Mouse (Mus musculus): ENCODE measurements around the gene 6430571L13Rik. TPM values are rescaled to one million over a fixed set of nuclear protein-coding genes. Genes with fewer than 3 reads are reported as not detected.
"Not testable (repeated sequence)": the region's sequence is repeated elsewhere in the genome, so short reads cannot be mapped to it uniquely, and the experiment has no call there.

6430571L13Rik gene
- polyA plus RNA-seq, 1 experiment from 2014 or later: 4.7 TPM

DNA sequence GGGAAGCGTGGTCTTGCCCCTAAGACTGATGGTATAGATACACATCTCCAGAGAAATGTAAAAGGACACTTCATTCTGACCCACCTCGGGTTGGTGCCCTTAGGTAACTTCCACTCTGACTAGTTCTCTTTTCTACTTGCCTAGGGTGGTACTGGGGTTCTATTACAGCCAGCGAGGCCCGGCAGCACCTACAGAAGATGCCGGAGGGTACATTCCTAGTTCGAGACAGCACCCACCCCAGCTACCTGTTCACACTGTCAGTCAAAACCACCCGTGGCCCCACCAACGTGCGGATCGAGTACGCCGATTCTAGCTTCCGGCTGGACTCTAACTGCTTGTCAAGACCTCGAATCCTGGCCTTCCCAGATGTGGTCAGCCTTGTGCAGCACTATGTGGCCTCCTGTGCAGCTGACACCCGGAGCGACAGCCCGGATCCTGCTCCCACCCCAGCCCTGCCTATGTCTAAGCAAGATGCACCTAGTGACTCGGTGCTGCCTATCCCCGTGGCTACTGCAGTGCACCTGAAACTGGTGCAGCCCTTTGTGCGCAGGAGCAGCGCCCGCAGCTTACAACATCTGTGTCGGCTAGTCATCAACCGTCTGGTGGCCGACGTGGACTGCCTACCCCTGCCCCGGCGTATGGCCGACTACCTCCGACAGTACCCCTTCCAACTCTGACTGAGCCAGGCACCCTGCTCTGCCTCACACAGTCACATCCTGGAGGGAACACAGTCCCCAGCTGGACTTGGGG, 40.0 kb upstream of the 6430571L13Rik start:
- Histone ChIP-seq H3K27me3 (peaks cover 5% of the 10 kb centered on the region; the same call in 1 of the 2 replicates), H3K4me2 (replicated peaks) (no peak overlapping the region), H3K4me3 (no peak overlapping the region), H3K9ac (no peak overlapping the region), H3K27ac (no peak overlapping the region), H3K4me1 (peaks cover 15% of the 10 kb centered on the region), H3K9me3 (replicated peaks) (no peaks in the 10 kb centered on the region), H3K36me3 (peaks cover 8% of the 10 kb centered on the region)
- no peak for ATAC-seq (ENCODE audit: low FRiP score)
- 92% methylated on average over 30 of the region's 30 CpGs for WGBS

DNA sequence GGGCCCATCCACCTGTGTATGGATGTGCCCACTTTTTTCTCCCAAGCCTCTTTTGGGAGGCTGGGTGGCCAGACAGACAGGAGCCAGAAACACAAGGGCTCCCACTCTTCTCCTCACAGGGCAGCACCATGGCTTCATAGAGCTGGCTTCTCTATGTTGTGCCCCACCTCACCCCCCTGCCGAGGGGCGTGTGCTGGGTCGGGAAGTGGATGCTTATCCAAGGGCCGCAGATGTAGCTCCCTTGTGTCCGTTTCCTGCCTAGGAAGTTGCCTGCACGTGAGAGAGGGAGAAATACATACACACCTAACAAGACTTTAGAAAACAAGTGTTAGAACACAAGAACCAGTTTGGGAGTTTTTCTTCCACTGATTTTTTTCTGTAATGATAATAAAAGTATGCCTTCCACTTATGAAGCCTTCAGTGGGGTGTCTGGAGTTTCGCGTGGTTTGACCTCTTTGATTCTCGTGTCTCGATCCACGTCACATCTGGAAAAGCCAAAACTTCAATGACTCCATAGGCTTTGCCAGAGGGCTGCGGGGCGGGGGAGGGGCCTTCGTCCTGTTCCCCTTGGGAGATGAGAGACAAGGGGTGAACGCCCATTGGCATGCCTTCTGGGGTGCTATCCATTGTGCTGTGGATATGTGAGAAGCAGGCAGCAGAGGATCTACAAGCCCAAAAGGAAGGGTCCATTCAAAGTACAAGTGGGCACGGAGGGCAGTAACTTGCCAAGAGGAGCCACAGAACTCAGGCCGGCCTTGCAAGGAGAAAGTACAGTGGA, 38.7 kb upstream of the 6430571L13Rik start:
- H3K27ac ChIP-seq: no peak overlapping the region
- 85% methylated on average over 17 of the region's 17 CpGs for WGBS
- H3K9ac ChIP-seq: no peak overlapping the region
- peaks cover 12% of the 10 kb centered on the region for H3K4me1 ChIP-seq
- H3K4me2 ChIP-seq (replicated peaks): no peak overlapping the region
- H3K4me3 ChIP-seq: no peak overlapping the region
- ATAC-seq (ENCODE audit: low FRiP score): no peak
- H3K27me3 ChIP-seq: no peaks in the 10 kb centered on the region
- H3K36me3 ChIP-seq: peaks cover 8% of the 10 kb centered on the region
- H3K9me3 ChIP-seq (replicated peaks): no peaks in the 10 kb centered on the region

- H3K9me3 ChIP-seq (replicated peaks): no peaks in the 10 kb centered on the region
- no peaks in the 10 kb centered on the region for H3K27me3 ChIP-seq
- no peak overlapping the region for H3K4me2 ChIP-seq (replicated peaks)
- peaks cover 5% of the 10 kb centered on the region for H3K4me1 ChIP-seq
- H3K9ac ChIP-seq: no peak overlapping the region
- H3K36me3 ChIP-seq: peaks cover 8% of the 10 kb centered on the region
- ATAC-seq (ENCODE audit: low FRiP score): no peak
- H3K27ac ChIP-seq: no peak overlapping the region
- H3K4me3 ChIP-seq: no peak overlapping the region
- 82% methylated on average over 7 of the region's 7 CpGs for WGBS
Measured at GRCm38 (mm10) chr9:107302592-107302991, 37.8 kb upstream of the 6430571L13Rik start.

DNA sequence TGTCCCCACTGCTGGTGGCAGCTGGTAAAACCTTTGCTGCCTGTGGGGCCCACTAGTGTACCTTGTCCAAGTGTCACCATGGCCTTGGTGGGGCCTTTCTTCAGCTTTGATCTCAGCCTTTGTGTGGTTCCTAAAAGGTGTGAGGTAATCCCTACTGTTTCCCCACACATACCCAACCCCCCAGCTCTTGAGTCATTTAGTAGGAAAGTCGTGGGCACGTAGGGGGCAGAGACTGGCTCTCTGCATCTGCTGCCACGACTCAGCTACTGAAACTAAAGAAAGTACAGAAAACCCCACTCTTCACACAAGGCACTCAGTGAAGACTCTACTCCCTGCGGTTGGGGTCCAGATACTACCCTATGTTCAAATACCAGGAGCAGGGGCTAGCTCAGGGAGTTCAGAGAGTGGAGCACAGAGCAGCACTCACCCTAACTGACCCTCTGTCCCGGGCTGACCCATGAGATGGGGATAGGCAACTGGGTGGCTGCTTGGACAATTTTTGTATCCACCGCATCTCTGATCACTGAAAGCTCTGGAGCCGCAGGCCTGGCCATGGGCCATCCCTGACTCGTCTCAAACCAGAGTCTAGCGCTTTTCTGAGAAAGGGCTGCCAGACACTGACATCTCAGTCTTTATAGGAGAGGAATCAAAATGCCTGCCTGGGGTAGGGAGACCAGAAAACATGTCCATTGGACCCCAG, 37.1 kb upstream of the 6430571L13Rik start:
- ATAC-seq (ENCODE audit: low FRiP score): no peak
- H3K27me3 ChIP-seq: no peaks in the 10 kb centered on the region
- no peak overlapping the region for H3K27ac ChIP-seq
- H3K4me2 ChIP-seq (replicated peaks): no peak overlapping the region
- no peak overlapping the region for H3K9ac ChIP-seq
- H3K36me3 ChIP-seq: peaks cover 8% of the 10 kb centered on the region
- no peaks in the 10 kb centered on the region for H3K4me1 ChIP-seq
- 85% methylated on average over 9 of the region's 9 CpGs for WGBS
- no peaks in the 10 kb centered on the region for H3K9me3 ChIP-seq (replicated peaks)
- no peak overlapping the region for H3K4me3 ChIP-seq

DNA sequence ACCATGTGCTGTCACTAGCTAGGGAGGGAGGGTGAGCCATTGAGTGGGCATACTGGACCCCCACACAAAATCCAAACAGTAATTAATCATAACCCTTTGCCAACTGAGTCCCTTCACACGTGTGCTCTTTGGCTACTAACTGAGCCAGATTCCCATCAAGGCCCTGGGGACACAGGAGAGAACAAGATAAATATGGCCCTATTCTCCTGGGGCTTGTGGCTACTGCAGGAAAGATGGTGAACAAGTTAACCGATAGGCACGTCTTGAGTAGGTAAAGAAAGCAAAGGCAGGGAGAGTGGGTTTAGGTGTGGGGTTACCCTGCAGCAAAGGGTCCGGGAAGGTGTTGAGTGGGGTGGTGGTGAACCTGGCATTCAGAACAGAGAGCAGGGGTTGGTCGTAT, 36.5 kb upstream of the 6430571L13Rik start:
- 70% methylated on average over 5 of the region's 5 CpGs for WGBS
- Histone ChIP-seq H3K4me3 (no peak overlapping the region), H3K27ac (no peak overlapping the region), H3K4me2 (replicated peaks) (no peak overlapping the region), H3K4me1 (no peaks in the 10 kb centered on the region), H3K27me3 (no peaks in the 10 kb centered on the region), H3K9ac (no peak overlapping the region), H3K36me3 (peaks cover 8% of the 10 kb centered on the region), H3K9me3 (replicated peaks) (no peaks in the 10 kb centered on the region)
- ATAC-seq (ENCODE audit: low FRiP score): no peak

DNA sequence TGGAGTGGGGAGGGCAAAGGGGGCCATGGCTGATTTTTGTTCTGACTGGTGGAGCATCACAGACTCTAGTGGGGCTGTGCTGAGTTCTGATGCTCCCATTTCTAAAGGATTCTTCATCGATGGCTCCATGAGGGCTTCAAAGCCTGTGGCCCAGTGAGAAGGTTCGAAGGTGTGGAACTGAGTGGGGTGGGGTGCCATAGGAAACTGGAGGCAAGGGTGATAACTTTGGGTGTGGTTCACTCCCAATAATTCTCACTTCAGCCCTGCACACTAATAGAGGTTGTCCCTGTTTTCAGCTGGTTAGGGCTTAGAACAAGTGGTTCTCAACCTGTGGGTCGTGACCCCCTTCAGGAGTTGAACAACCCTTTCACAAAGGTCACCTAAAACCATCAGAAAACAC, 36.0 kb upstream of the 6430571L13Rik start:
- ATAC-seq (ENCODE audit: low FRiP score): no peak
- H3K4me2 ChIP-seq (replicated peaks): no peak overlapping the region
- no peaks in the 10 kb centered on the region for H3K9me3 ChIP-seq (replicated peaks)
- no peak overlapping the region for H3K9ac ChIP-seq
- 96% methylated on average over 3 of the region's 3 CpGs for WGBS
- H3K36me3 ChIP-seq: peaks cover 8% of the 10 kb centered on the region
- no peak overlapping the region for H3K4me3 ChIP-seq
- no peaks in the 10 kb centered on the region for H3K27me3 ChIP-seq
- no peaks in the 10 kb centered on the region for H3K4me1 ChIP-seq
- H3K27ac ChIP-seq: no peak overlapping the region

- H3K4me1 ChIP-seq: no peaks in the 10 kb centered on the region
- no peak overlapping the region for H3K9ac ChIP-seq
- 85% methylated on average over 4 of the region's 4 CpGs for WGBS
- no peaks in the 10 kb centered on the region for H3K9me3 ChIP-seq (replicated peaks)
- no peak overlapping the region for H3K27ac ChIP-seq
- H3K36me3 ChIP-seq: peaks cover 8% of the 10 kb centered on the region
- no peak for ATAC-seq (ENCODE audit: low FRiP score)
- H3K4me3 ChIP-seq: no peak overlapping the region
- no peaks in the 10 kb centered on the region for H3K27me3 ChIP-seq
- H3K4me2 ChIP-seq (replicated peaks): no peak overlapping the region
Measured at GRCm38 (mm10) chr9:107305012-107305411, 35.4 kb upstream of the 6430571L13Rik start.

DNA sequence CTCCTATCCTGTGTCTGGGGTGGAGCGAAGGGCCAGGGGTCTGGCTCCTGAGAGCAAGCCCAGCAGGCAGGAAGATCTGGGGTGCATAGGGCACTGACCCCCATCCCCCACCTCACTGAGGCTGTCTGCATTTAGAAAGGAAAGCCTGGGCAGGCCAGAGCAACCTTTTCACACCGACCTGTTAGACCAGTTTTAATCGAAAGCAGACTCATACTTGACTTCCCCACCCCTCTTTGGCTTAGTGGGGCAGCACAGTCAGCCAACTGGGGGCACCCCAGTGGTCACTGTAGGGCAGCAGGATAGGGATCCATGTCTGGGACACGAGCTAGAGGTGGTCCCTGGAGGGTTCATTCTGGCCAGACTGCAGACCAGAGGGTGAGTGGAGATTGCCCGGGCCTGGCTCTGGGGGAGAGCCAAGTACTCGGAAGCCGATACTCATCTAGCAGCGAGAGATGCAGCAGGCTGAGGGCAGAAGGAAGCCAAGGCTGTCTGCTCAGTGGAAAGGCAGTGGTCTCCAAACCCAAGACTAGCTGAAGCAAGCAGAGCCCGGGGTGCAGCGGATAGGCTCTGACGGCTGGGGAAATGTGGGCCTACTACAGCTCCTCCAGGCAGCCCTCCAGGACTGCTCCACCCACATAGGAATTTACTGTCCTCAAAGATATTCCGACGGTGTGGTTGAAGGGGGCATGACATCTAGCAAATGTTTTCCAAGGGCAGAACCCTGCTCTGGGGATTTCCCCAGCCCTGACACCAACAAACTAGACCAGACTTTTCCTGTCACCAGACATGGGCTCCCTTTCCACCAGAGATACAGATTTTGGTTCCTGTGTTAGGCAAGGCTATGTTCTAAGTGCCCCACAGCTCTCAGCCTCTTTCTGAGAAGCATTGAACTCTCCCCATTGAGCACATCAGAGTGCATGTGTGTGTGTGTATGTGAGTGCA, 34.5 kb upstream of the 6430571L13Rik start:
- Histone ChIP-seq H3K27me3 (no peaks in the 10 kb centered on the region), H3K4me2 (replicated peaks) (no peak overlapping the region), H3K4me3 (no peak overlapping the region), H3K4me1 (no peaks in the 10 kb centered on the region), H3K9me3 (replicated peaks) (no peaks in the 10 kb centered on the region), H3K27ac (no peak overlapping the region), H3K36me3 (peaks cover 8% of the 10 kb centered on the region), H3K9ac (no peak overlapping the region)
- ATAC-seq (ENCODE audit: low FRiP score): no peak
- 60% methylated on average over 13 of the region's 13 CpGs for WGBS

DNA sequence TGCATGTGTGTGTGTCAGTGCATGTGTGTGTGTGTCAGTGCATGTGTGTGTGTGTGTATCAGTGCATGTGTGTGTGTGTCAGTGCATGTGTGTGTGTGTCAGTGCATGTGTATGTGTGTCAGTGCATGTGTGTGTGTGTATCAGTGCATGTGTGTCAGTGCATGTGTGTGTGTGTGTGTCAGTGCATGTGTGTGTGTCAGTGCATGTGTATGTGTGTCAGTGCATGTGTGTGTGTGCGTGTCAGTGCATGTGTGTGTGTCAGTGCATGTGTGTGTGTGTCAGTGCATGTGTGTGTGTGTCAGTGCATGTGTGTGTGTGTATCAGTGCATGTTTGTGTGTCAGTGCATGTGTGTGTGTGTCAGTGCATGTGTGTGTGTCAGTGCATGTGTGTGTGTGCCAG, 33.7 kb upstream of the 6430571L13Rik start:
- H3K4me1 ChIP-seq; H3K27ac ChIP-seq; H3K4me3 ChIP-seq; H3K9me3 ChIP-seq (replicated peaks); H3K27me3 ChIP-seq; H3K36me3 ChIP-seq; H3K9ac ChIP-seq; ATAC-seq (ENCODE audit: low FRiP score); H3K4me2 ChIP-seq (replicated peaks): not testable (repeated sequence)
- 100% methylated on average over 1 of the region's 1 CpGs for WGBS

- no peak for ATAC-seq (ENCODE audit: low FRiP score)
- Histone ChIP-seq H3K27me3 (no peaks in the 10 kb centered on the region), H3K36me3 (no peaks in the 10 kb centered on the region), H3K4me2 (replicated peaks) (no peak overlapping the region), H3K9me3 (replicated peaks) (no peaks in the 10 kb centered on the region), H3K4me1 (no peaks in the 10 kb centered on the region), H3K27ac (no peak overlapping the region), H3K4me3 (no peak overlapping the region), H3K9ac (no peak overlapping the region)
- WGBS: 82% methylated on average over 11 of the region's 11 CpGs
Measured at GRCm38 (mm10) chr9:107307099-107307872, 33.1 kb upstream of the 6430571L13Rik start.

- no peaks in the 10 kb centered on the region for H3K36me3 ChIP-seq
- H3K27ac ChIP-seq: no peak overlapping the region
- H3K4me1 ChIP-seq: no peaks in the 10 kb centered on the region
- H3K9me3 ChIP-seq (replicated peaks): no peaks in the 10 kb centered on the region
- WGBS: 73% methylated on average over 12 of the region's 12 CpGs
- no peaks in the 10 kb centered on the region for H3K27me3 ChIP-seq
- H3K4me3 ChIP-seq: no peak overlapping the region
- no peak overlapping the region for H3K4me2 ChIP-seq (replicated peaks)
- no peak for ATAC-seq (ENCODE audit: low FRiP score)
- H3K9ac ChIP-seq: no peak overlapping the region
Measured at GRCm38 (mm10) chr9:107307886-107308285, 32.5 kb upstream of the 6430571L13Rik start.
